13 mouse cellular contexts compared by ENCODE assay signal in genomic region chr9:90145788-90146187, GRCm38 (mm10). TPM values are rescaled to one million over a fixed set of nuclear protein-coding genes. Genes with fewer than 3 reads are reported as not detected.
DNase-seq lines count a peak whose midpoint lies in the region; ATAC-seq lines count a peak whose summit lies in the region.
"Had no signal": no experiment of that assay in that cellular context is flagged by ENCODE, and none has a peak within 500 bp of the region (broad histone marks: within the 10 kb centered on the region; RNA-seq: fewer than 3 reads in every experiment).

No protein-coding gene starts in this region.

- no peak overlapping the region for H3K4me3 ChIP-seq in liver, embryonic 12.5 days
- H3K4me3 ChIP-seq: heart, embryonic 13.5 days; midbrain, embryonic 12.5 days had no signal

- no peak for ATAC-seq in liver, embryonic 12.5 days
- ATAC-seq: activated CD4-positive, CD25-positive, alpha-beta regulatory T cell, adult 4 months had no signal

- H3K27me3 ChIP-seq in liver, embryonic 12.5 days (replicated peaks): no peaks in the 10 kb centered on the region
- H3K27me3 ChIP-seq: heart, embryonic 13.5 days; midbrain, embryonic 12.5 days had no signal

- H3K9me3 ChIP-seq in liver, embryonic 12.5 days (replicated peaks): no peaks in the 10 kb centered on the region
- H3K9me3 ChIP-seq: heart, embryonic 13.5 days; midbrain, embryonic 12.5 days had no signal

- DNase-seq in kidney, postnatal 14 days: peak; percentile 61
- no peak for DNase-seq in kidney, adult 18-20 months
- peak; percentile 56 to 69 for DNase-seq in adrenal gland, adult 18-20 months (ENCODE audit: low spot score in 2 of 2)
- peak; percentile 60 for DNase-seq in gastrocnemius, postnatal 10 days
- DNase-seq in lung, postnatal 36 days: peak; percentile 18
- DNase-seq in spleen, postnatal 4 days (ENCODE audit: low spot score in 2 of 2): no peak
- DNase-seq in spleen, postnatal 10 days (ENCODE audit: low spot score in 2 of 2): no peak
- DNase-seq: cerebellum, adult 9-10 months; liver had no signal

- no peak overlapping the region for H3K9ac ChIP-seq in liver, embryonic 12.5 days
- H3K9ac ChIP-seq: heart, embryonic 13.5 days; midbrain, embryonic 12.5 days had no signal

- H3K4me2 ChIP-seq in liver, embryonic 12.5 days: no peak overlapping the region
- H3K4me2 ChIP-seq: heart, embryonic 13.5 days; midbrain, embryonic 12.5 days had no signal

- H3K27ac ChIP-seq in liver, embryonic 12.5 days: no peak overlapping the region
- H3K27ac ChIP-seq: heart, embryonic 13.5 days; midbrain, embryonic 12.5 days had no signal

- no peaks in the 10 kb centered on the region for H3K4me1 ChIP-seq in liver, embryonic 12.5 days
- H3K4me1 ChIP-seq: midbrain, embryonic 12.5 days had no signal

- WGBS in liver, embryonic 12.5 days (ENCODE audit: insufficient replicate concordance): 35% methylated on average over 2 of the region's 2 CpGs

- H3K36me3 ChIP-seq in liver, embryonic 12.5 days: no peaks in the 10 kb centered on the region
- H3K36me3 ChIP-seq: heart, embryonic 13.5 days; midbrain, embryonic 12.5 days had no signal

RNA-seq across cellular contexts. Expression of gene Adamts7, which starts 17.1 kb away (rescaled TPM):
- total RNA-seq in adrenal gland, adult 18-20 months (2021): 1 to 10 TPM; 2.4 to 2.8 TPM
- total RNA-seq in gastrocnemius, postnatal 10 days (2021): 1 to 10 TPM; 5.9 to 9.1 TPM
- 1.4 and 1.5 TPM in 2 replicates for polyA plus RNA-seq in liver, embryonic 12.5 days (2016; fragmentation: Nextera tagmentation; extraction: Ambion mirVana)
- polyA plus RNA-seq: activated CD4-positive, CD25-positive, alpha-beta regulatory T cell, adult 4 months had no signal

RNA-seq across cellular contexts. Expression of gene Morf4l1, which starts 31.2 kb away (rescaled TPM):
- 100 to 1,000 TPM; 300 to 342 TPM for total RNA-seq in adrenal gland, adult 18-20 months (2021)
- total RNA-seq in gastrocnemius, postnatal 10 days (2021): 100 to 1,000 TPM; 196 to 198 TPM
- 179 and 180 TPM in 2 replicates for polyA plus RNA-seq in liver, embryonic 12.5 days (2016; fragmentation: Nextera tagmentation; extraction: Ambion mirVana)

Comparison
In these comparisons a context has a peak if more than half of its experiments do, and no peak if none do; other contexts are left out.
1. DNase-seq: peak in kidney, postnatal 14 days (single experiment), adrenal gland, adult 18-20 months (2 of 2), gastrocnemius, postnatal 10 days (single experiment) and lung, postnatal 36 days (single experiment); none in kidney, adult 18-20 months (single experiment), spleen, postnatal 4 days (0 of 2) and spleen, postnatal 10 days (0 of 2).